Mouse (Mus musculus): ENCODE measurements around the gene Kmt2b.

- no peak for TF ChIP-seq CTCF (IDR thresholded peaks at IDR 0.05)
- peak; percentile 87 for TF ChIP-seq POLR2A (IDR thresholded peaks at IDR 0.05; ENCODE audit: insufficient read depth, low read depth, low read length)
- 0 out of 2 replicates have a peak, but pooled peaks have one; percentile 41 for TF ChIP-seq EP300 (IDR thresholded peaks at IDR 0.05; ENCODE audit: insufficient read depth, low read depth, low read length)
These were observed 29.0 kb downstream of the Kmt2b start, which contains the start of gene Lin37 for GRCm38 (mm10) chr7:30559443-30559954.

All from heart, adult 2 months (tissue).